Comparison of ENCODE assay signal across 15 mouse cellular contexts in the genomic region with DNA sequence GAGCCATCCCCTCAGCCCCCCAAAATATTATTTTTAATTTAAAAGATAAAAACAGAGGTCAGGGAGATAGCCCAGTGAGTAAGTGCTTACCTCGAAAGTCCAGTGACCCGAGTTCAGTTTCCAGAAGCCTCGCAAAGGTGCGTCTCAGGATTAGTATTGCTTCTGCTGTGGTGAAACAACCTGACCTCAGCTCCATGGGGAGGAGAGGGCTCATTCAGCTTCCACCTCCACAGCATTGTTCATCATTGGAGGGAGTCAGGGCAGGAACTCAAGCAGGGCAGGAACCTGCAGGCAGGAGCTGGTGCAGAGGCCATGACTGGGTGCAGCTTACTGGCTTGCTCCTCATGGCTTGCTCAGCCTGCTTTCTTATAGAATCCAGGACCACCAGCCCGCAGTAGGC. TPM values are rescaled to one million over a fixed set of nuclear protein-coding genes. Genes with fewer than 3 reads are reported as not detected.
DNase-seq lines count a peak whose midpoint lies in the region; ATAC-seq and TF ChIP-seq lines count a peak whose summit lies in the region.
"Had no signal": no experiment of that assay in that cellular context is flagged by ENCODE, and none has a peak within 500 bp of the region (broad histone marks: within the 10 kb centered on the region; RNA-seq: fewer than 3 reads in every experiment).

No protein-coding gene starts in this region.

- H3K27ac ChIP-seq in kidney, embryonic 16.5 days (ENCODE audit: low read length), result 0 out of 2 replicates have a peak overlapping the region, but pooled peaks have one; percentile 73
- H3K27ac ChIP-seq in spleen, adult 2 months (ENCODE audit: insufficient read depth, low read length), result peak overlapping the region; percentile 97; the same call in 1 of the 2 replicates
- H3K27ac ChIP-seq in stomach, embryonic 15.5 days, result peak overlapping the region; percentile 94

- WGBS in kidney, embryonic 16.5 days, result 89% methylated on average over 5 of the region's 5 CpGs
- WGBS in spleen, adult 2 months, result 91% methylated on average over 5 of the region's 5 CpGs
- WGBS in stomach, embryonic 15.5 days, result 79% methylated on average over 5 of the region's 5 CpGs

- intact Hi-C loops in heart, postnatal 25 days (cut with DNase I), result loop anchor here (10.0 kb wide), 2 partner anchors 316 to 346 kb away; a partner anchor contains a TSS

- no peak for TF ChIP-seq CTCF in spleen, adult 2 months (IDR thresholded peaks at IDR 0.05; ENCODE audit: extremely low read depth, insufficient read depth, insufficient read length, insufficient replicate concordance)

- no peak overlapping the region for H3K4me3 ChIP-seq in kidney, embryonic 16.5 days (ENCODE audit: low read length)
- no peak overlapping the region for H3K4me3 ChIP-seq in spleen, adult 2 months (ENCODE audit: extremely low read depth, insufficient read depth, insufficient read length)
- no peak overlapping the region for H3K4me3 ChIP-seq in stomach, embryonic 15.5 days (replicated peaks)
- H3K4me3 ChIP-seq: embryonic facial prominence, embryonic 12.5 days; hindbrain, embryonic 15.5 days had no signal

- no peak for ATAC-seq in kidney, embryonic 16.5 days (ENCODE audit: low FRiP score, low TSS enrichment)
- ATAC-seq in stomach, embryonic 15.5 days (ENCODE audit: insufficient read depth, low FRiP score, low read depth), result no peak
- ATAC-seq: forebrain, embryonic 14.5 days had no signal

- no peaks in the 10 kb centered on the region for H3K27me3 ChIP-seq in kidney, embryonic 16.5 days (ENCODE audit: insufficient read depth, low read length)
- H3K27me3 ChIP-seq in spleen, adult 2 months (ENCODE audit: control insufficient read depth, insufficient read depth, low read length), result no peaks in the 10 kb centered on the region
- H3K27me3 ChIP-seq in stomach, embryonic 15.5 days (replicated peaks), result no peaks in the 10 kb centered on the region
- H3K27me3 ChIP-seq: embryonic facial prominence, embryonic 12.5 days; hindbrain, embryonic 15.5 days had no signal

- H3K9me3 ChIP-seq in kidney, embryonic 16.5 days (ENCODE audit: low read length), result no peaks in the 10 kb centered on the region
- H3K9me3 ChIP-seq in stomach, embryonic 15.5 days, result no peaks in the 10 kb centered on the region
- H3K9me3 ChIP-seq: embryonic facial prominence, embryonic 12.5 days; hindbrain, embryonic 15.5 days had no signal

- no peak for TF ChIP-seq POLR2A in spleen, adult 2 months (IDR thresholded peaks at IDR 0.05; ENCODE audit: low read depth, low read length)

- no peaks in the 10 kb centered on the region for H3K36me3 ChIP-seq in kidney, embryonic 16.5 days (ENCODE audit: insufficient read depth, low read length)
- H3K36me3 ChIP-seq in spleen, adult 2 months (ENCODE audit: control insufficient read depth, insufficient read depth, low read length), result peaks cover 8% of the 10 kb centered on the region
- no peaks in the 10 kb centered on the region for H3K36me3 ChIP-seq in stomach, embryonic 15.5 days

- peak; percentile 90 for DNase-seq in heart, adult 11 months
- no peak for DNase-seq in heart, postnatal 25 days (ENCODE audit: low spot score)
- DNase-seq in kidney, adult 11 months, result no peak
- no peak for DNase-seq in spleen, adult 2 months (ENCODE audit: low read depth in 1 of 2, low spot score in 2 of 2)
- DNase-seq in spleen, postnatal 4 days (ENCODE audit: low spot score in 2 of 2), result no peak
- DNase-seq in frontal cortex, adult 2 months (ENCODE audit: extremely low spot score in 1 of 2, low spot score in 1 of 2), result no peak
- DNase-seq: cerebellum, postnatal 14 days; gastrocnemius, postnatal 25 days; kidney, postnatal 4 days; right cerebral cortex, postnatal 25 days had no signal

- no peak overlapping the region for H3K4me2 ChIP-seq in kidney, embryonic 16.5 days (replicated peaks; ENCODE audit: low read depth, low read length)
- H3K4me2 ChIP-seq in stomach, embryonic 15.5 days, result no peak overlapping the region
- H3K4me2 ChIP-seq: embryonic facial prominence, embryonic 12.5 days; hindbrain, embryonic 15.5 days had no signal

- H3K9ac ChIP-seq in kidney, embryonic 16.5 days (replicated peaks; ENCODE audit: low read length), result no peak overlapping the region
- no peak overlapping the region for H3K9ac ChIP-seq in stomach, embryonic 15.5 days
- H3K9ac ChIP-seq: embryonic facial prominence, embryonic 12.5 days; hindbrain, embryonic 15.5 days had no signal

- H3K4me1 ChIP-seq in kidney, embryonic 16.5 days (ENCODE audit: insufficient read depth, low read length), result peaks cover 51% of the 10 kb centered on the region
- peaks cover 23% of the 10 kb centered on the region; the same call in 1 of the 2 replicates for H3K4me1 ChIP-seq in spleen, adult 2 months (ENCODE audit: control insufficient read depth, insufficient read depth, insufficient read length)
- peaks cover 75% of the 10 kb centered on the region for H3K4me1 ChIP-seq in stomach, embryonic 15.5 days

RNA-seq across cellular contexts. Expression of a gene that starts 8.8 kb away (rescaled TPM):
- 1 to 10 TPM; 8.0 to 8.7 TPM for total RNA-seq in heart, postnatal 25 days (2021)
- polyA plus RNA-seq in kidney, embryonic 16.5 days (2015; fragmentation: Nextera tagmentation; extraction: Ambion mirVana), result 18.6 and 23.0 TPM in 2 replicates
- 28.6 and 34.8 TPM in 2 replicates for polyA plus RNA-seq in spleen, adult 2 months (2012; rRNA removed)
- 17.0 and 17.9 TPM in 2 replicates for polyA plus RNA-seq in stomach, embryonic 15.5 days (2015; fragmentation: Nextera tagmentation; extraction: Ambion mirVana)
- polyA plus RNA-seq in frontal cortex, adult 2 months (2012; rRNA removed), result 11.8 and 13.0 TPM in 2 replicates

RNA-seq across cellular contexts. Expression of a gene that starts 17.2 kb away (rescaled TPM):
- under 1 TPM; 0.55 to 0.64 TPM for total RNA-seq in heart, postnatal 25 days (2021)
- 0.77 TPM in 1 of 2 replicates, not detected in the other for polyA plus RNA-seq in kidney, embryonic 16.5 days (2015; fragmentation: Nextera tagmentation; extraction: Ambion mirVana)
- polyA plus RNA-seq in spleen, adult 2 months (2012; rRNA removed), result 1.2 and 1.3 TPM in 2 replicates
- polyA plus RNA-seq in stomach, embryonic 15.5 days (2015; fragmentation: Nextera tagmentation; extraction: Ambion mirVana), result 0.13 and 0.26 TPM in 2 replicates
- polyA plus RNA-seq in frontal cortex, adult 2 months (2012; rRNA removed), result 0.46 and 0.55 TPM in 2 replicates
- total RNA-seq: gastrocnemius, postnatal 25 days had no signal
- polyA plus RNA-seq: forebrain, embryonic 14.5 days had no signal

RNA-seq across cellular contexts. Expression of a gene that starts 21.3 kb away (rescaled TPM):
- total RNA-seq in heart, postnatal 25 days (2021), result 10 to 100 TPM; 15.8 to 17.1 TPM
- polyA plus RNA-seq in kidney, embryonic 16.5 days (2015; fragmentation: Nextera tagmentation; extraction: Ambion mirVana), result 54.3 and 57.9 TPM in 2 replicates
- 26.6 and 36.9 TPM in 2 replicates for polyA plus RNA-seq in spleen, adult 2 months (2012; rRNA removed)
- 38.5 and 41.5 TPM in 2 replicates for polyA plus RNA-seq in stomach, embryonic 15.5 days (2015; fragmentation: Nextera tagmentation; extraction: Ambion mirVana)
- 30.8 and 34.1 TPM in 2 replicates for polyA plus RNA-seq in frontal cortex, adult 2 months (2012; rRNA removed)

RNA-seq across cellular contexts. Expression of a gene that starts 26.0 kb away (rescaled TPM):
- 10 to 100 TPM; 19.1 to 21.4 TPM for total RNA-seq in heart, postnatal 25 days (2021)
- polyA plus RNA-seq in kidney, embryonic 16.5 days (2015; fragmentation: Nextera tagmentation; extraction: Ambion mirVana), result 51.9 and 58.9 TPM in 2 replicates
- polyA plus RNA-seq in spleen, adult 2 months (2012; rRNA removed), result 20.3 and 23.9 TPM in 2 replicates
- 50.7 and 54.5 TPM in 2 replicates for polyA plus RNA-seq in stomach, embryonic 15.5 days (2015; fragmentation: Nextera tagmentation; extraction: Ambion mirVana)
- 52.0 and 56.0 TPM in 2 replicates for polyA plus RNA-seq in frontal cortex, adult 2 months (2012; rRNA removed)

RNA-seq across cellular contexts. Expression of a gene that starts 34.2 kb away (rescaled TPM):
- total RNA-seq in heart, postnatal 25 days (2021), result 1 to 10 TPM; 3.1 TPM
- 40.0 and 40.1 TPM in 2 replicates for polyA plus RNA-seq in kidney, embryonic 16.5 days (2015; fragmentation: Nextera tagmentation; extraction: Ambion mirVana)
- polyA plus RNA-seq in spleen, adult 2 months (2012; rRNA removed), result 0.85 and 0.90 TPM in 2 replicates
- polyA plus RNA-seq in stomach, embryonic 15.5 days (2015; fragmentation: Nextera tagmentation; extraction: Ambion mirVana), result 26.9 and 27.6 TPM in 2 replicates
- 5.6 and 7.8 TPM in 2 replicates for polyA plus RNA-seq in frontal cortex, adult 2 months (2012; rRNA removed)
